Mouse (Mus musculus): ENCODE data around the gene Tbxa2r.

- TF ChIP-seq POLR2A (IDR thresholded peaks at IDR 0.05; ENCODE audit: control insufficient read depth, extremely low read depth, insufficient read depth, low read length, poor library complexity) = peak; percentile 47; the same call in 1 of the 2 replicates
- TF ChIP-seq CTCF (IDR thresholded peaks at IDR 0.05; ENCODE audit: borderline replicate concordance, control insufficient read depth, extremely low read depth, insufficient read depth, low read length, poor library complexity) = peak; percentile 65; the same call in 1 of the 2 replicates
Measured at GRCm38 (mm10) chr10:81328386-81328785, at the start of gene Tbxa2r.

Measured in thymus, adult 2 months (tissue).